Mouse (Mus musculus) limb, embryonic 14.5 days (tissue): ENCODE measurements around the gene Atl2. TPM values are rescaled to one million over a fixed set of nuclear protein-coding genes. Genes with fewer than 3 reads are reported as not detected.

Experiments
- ATAC-seq: fragments of 200-750 bp; cut with Nextera tagmentation; 2 replicates; pipeline ENCODE4 v1.8.0; 2017; ENCODE audit warnings: low read depth, moderate number of reproducible peaks, moderate TSS enrichment; ENCODE audit not compliant: low FRiP score
- DNase-seq: peaks from one replicate; pipeline ENCODE4 v3.0.0-alpha.2; 2015; ENCODE audit warnings: low spot score
- H3K27ac ChIP-seq: fragments of 300-500 bp; sonication (generic); replicated peaks from 2 replicates; pipeline ENCODE4 v1.5.1; 2014; ENCODE audit warnings: low read depth, mild to moderate bottlenecking, low read length, moderate library complexity, mixed read lengths
- H3K27me3 ChIP-seq: fragments of 300-500 bp; sonication (generic); 2 replicates; pipeline ENCODE4 v1.6.1; 2014; ENCODE audit warnings: low read length, mixed read lengths; ENCODE audit not compliant: control insufficient read depth, insufficient read depth
- H3K36me3 ChIP-seq: fragments of 300-500 bp; sonication (generic); 2 replicates; pipeline ENCODE4 v1.6.1; 2014; ENCODE audit warnings: mild to moderate bottlenecking, low read length, moderate library complexity, mixed read lengths; ENCODE audit not compliant: control insufficient read depth, insufficient read depth
- H3K4me1 ChIP-seq: fragments of 300-500 bp; sonication (generic); 2 replicates; pipeline ENCODE4 v1.6.1; 2014; ENCODE audit warnings: antibody characterized with exemption, low read length, mixed read lengths; ENCODE audit not compliant: control insufficient read depth, insufficient read depth
- H3K4me2 ChIP-seq: fragments of 300-500 bp; sonication (generic); replicated peaks from 2 replicates; pipeline ENCODE4 v1.6.1; 2014; ENCODE audit warnings: low read depth, mild to moderate bottlenecking, low read length, moderate library complexity; ENCODE audit not compliant: severe bottlenecking
- H3K4me3 ChIP-seq: fragments of 300-500 bp; sonication (generic); replicated peaks from 2 replicates; pipeline ENCODE4 v1.5.1; 2014; ENCODE audit warnings: low read length
- H3K9ac ChIP-seq: fragments of 300-500 bp; sonication (generic); 2 replicates; pipeline ENCODE4 v1.6.1; 2014; ENCODE audit warnings: mild to moderate bottlenecking, low read depth, low read length, moderate library complexity; ENCODE audit not compliant: severe bottlenecking
- H3K9me3 ChIP-seq: fragments of 300-500 bp; sonication (generic); 2 replicates; pipeline ENCODE4 v1.6.1; 2016; ENCODE audit warnings: low read length; ENCODE audit not compliant: control insufficient read depth
- POLR2A ChIP-seq: fragments of 200-500 bp; IDR thresholded peaks from 2 replicates; pipeline ENCODE4 v1.8.0; 2012; ENCODE audit warnings: inconsistent platforms, mild to moderate bottlenecking, moderate library complexity, borderline replicate concordance; ENCODE audit not compliant: insufficient read depth, insufficient read length; ENCODE audit errors: extremely low read depth
- WGBS: fragments of 180-500 bp; shearing (Covaris S2); extraction: QIAGEN DNeasy Blood & Tissue Kit; methylation state at CpG from one replicate; pipeline ENCODE4 v1.1.7; 2014; 5-methylcytosine and 5-hydroxymethylcytosine counted together
- polyA plus RNA-seq, 2 experiments: library from polyadenylated mRNA; depleted of rRNA in 1 of 2; stranded (reverse) in 1 of 2; unstranded in 1 of 2; fragments of >200 nt; fragmentation: Nextera tagmentation in 1 of 2; extraction: Ambion mirVana in 1 of 2; gene quantifications; 2 replicates each; pipeline versions ENCODE4 v1.2.1 to v1.2.3; 2012 to 2014

Gene Atl2
- polyA plus RNA-seq, 2 experiments, result 25.9 to 26.1 TPM

DNA sequence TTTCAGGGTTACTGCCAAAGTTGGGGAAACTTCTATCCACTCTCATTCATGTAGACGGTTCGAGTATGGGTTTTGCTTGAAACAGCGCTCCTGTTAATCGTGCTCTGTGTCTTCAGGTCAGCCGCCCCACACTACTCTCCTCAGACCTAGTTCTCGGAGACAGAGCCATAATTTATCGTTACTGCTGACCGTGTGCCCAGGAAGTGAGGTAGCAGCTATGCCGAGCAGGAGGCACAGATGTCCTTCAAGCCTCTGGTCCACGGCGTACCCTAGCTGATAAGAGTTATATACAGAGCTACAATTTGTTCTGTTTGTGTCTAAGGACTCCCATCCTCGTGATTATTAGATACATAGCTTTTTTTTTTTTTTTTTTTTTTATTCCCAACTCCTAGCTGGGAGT lies 13.6 kb upstream of the Atl2 start:
- no peaks in the 10 kb centered on the region for H3K4me1 ChIP-seq
- 75% methylated on average over 12 of the region's 12 CpGs for WGBS
- H3K4me2 ChIP-seq, result no peak overlapping the region
- ATAC-seq, result no peak
- no peak overlapping the region for H3K4me3 ChIP-seq
- no peak for DNase-seq
- no peak overlapping the region for H3K27ac ChIP-seq
- H3K9ac ChIP-seq, result no peak overlapping the region
- H3K9me3 ChIP-seq, result no peaks in the 10 kb centered on the region
- no peaks in the 10 kb centered on the region for H3K36me3 ChIP-seq
- no peaks in the 10 kb centered on the region for H3K27me3 ChIP-seq
- TF ChIP-seq POLR2A, result no peak

DNA sequence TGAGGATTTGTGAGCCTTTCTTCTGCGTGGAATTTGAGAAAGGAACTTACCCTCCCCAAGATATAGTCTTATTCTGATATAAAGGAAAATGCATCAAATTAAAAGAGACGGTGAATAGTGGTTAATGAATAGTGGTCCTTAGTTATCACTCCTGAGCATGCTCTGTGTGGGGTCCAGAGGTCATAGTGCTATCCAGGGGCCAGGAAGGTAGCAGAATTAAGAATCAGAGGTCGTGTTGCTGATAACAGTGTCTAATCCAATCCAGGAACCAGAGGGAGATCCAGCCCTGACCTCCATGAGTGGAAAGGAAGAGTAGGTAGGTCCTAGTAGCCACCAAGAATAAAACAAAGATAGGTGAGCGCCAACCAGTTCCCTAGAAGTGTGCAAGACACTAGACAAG lies 11.8 kb upstream of the Atl2 start:
- Histone ChIP-seq H3K27ac (no peak overlapping the region), H3K4me2 (no peak overlapping the region), H3K4me3 (no peak overlapping the region), H3K4me1 (no peaks in the 10 kb centered on the region), H3K9me3 (no peaks in the 10 kb centered on the region), H3K9ac (no peak overlapping the region), H3K36me3 (no peaks in the 10 kb centered on the region), H3K27me3 (no peaks in the 10 kb centered on the region)
- ATAC-seq (no peak), DNase-seq (no peak)
- no peak for TF ChIP-seq POLR2A
- 74% methylated on average over 4 of the region's 4 CpGs for WGBS

DNA sequence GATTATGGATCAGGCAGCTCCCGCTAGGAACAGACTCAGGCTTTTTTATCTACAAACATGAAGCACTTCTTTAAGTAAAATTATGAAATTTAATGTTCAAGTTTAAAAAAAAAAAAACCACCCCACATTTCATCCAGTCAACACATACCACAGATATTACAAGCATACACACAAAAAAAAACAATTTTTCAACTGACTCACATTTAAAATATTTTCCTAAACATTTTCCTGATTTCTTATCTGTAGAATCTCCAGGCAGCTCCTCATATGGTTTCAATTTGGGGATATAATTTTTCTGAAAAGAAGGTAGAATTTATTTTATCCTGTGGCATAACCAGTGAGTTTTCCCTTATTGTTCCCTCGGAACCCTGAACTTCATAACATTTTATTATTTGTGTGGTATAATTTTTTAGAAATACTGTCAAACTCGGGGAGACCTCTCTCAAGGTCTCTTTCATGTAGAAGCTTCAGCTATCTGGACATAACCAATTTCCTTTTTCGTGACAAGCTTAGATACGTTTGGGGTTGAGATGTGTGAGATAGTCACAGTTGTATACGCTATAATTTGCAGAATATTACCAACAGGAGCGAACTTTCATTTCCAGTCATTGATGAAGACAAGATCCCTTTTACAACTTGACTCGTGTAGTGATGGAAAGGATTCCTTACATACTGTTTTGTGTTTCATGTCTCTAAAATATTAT lies 11.0 kb upstream of the Atl2 start:
- ATAC-seq, result no peak

DNA sequence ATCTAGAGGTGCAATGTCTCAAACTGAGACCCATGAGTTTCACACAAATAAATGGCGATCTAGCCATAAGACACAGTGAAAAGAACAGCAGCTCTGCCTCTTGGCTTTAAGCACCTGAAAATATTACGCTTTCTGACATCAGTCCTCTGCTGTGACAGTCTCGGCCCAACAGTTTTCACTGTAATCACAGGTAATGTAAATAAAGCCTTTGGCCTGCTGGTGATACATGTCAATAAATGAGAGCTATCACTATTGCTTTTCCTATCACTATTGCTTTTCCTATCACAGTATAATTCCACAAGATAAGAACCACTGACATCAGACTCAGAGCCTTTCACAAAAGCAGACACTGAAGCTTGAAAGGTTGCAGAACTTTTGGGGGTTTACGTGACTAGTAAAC lies 8.7 kb upstream of the Atl2 start:
- no peaks in the 10 kb centered on the region for H3K9me3 ChIP-seq
- 86% methylated on average over 4 of the region's 4 CpGs for WGBS
- no peak for ATAC-seq

More for the DNA sequence above, 11.0 kb upstream of the Atl2 start:
- TF ChIP-seq POLR2A, result no peak
- Histone ChIP-seq H3K4me3 (no peak overlapping the region), H3K4me2 (no peak overlapping the region), H3K9me3 (no peaks in the 10 kb centered on the region), H3K27ac (no peak overlapping the region), H3K4me1 (no peaks in the 10 kb centered on the region), H3K36me3 (no peaks in the 10 kb centered on the region), H3K27me3 (no peaks in the 10 kb centered on the region), H3K9ac (no peak overlapping the region)
- DNase-seq, result no peak
- WGBS, result 75% methylated on average over 8 of the region's 8 CpGs

DNA sequence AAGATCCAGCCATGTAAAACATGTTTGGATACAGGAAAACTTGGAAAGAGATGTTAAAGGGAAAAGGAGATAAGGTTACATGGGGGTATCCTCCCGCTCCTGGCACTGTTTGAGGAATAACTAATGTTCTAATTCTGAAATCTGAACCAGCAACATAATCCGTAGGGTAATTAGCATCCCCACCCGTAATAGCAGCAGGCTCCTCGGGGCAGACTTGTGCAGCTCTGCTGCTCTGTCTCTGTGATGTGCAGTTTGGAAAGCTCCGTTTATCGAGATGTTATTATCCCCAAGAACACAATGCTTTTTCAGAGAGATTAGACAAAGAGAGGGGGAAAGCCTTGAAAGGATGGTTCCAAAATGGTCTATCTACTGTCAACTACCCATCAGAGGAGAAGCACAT lies 5.3 kb upstream of the Atl2 start:
- TF ChIP-seq POLR2A, result no peak
- no peak overlapping the region for H3K27ac ChIP-seq
- H3K4me1 ChIP-seq, result peaks cover 5% of the 10 kb centered on the region
- WGBS, result 39% methylated on average over 6 of the region's 6 CpGs
- DNase-seq, result no peak
- H3K27me3 ChIP-seq, result no peaks in the 10 kb centered on the region
- H3K4me2 ChIP-seq, result no peak overlapping the region
- H3K36me3 ChIP-seq, result no peaks in the 10 kb centered on the region
- no peaks in the 10 kb centered on the region for H3K9me3 ChIP-seq
- no peak overlapping the region for H3K9ac ChIP-seq
- no peak overlapping the region for H3K4me3 ChIP-seq
- no peak for ATAC-seq

More for the DNA sequence above, 8.7 kb upstream of the Atl2 start:
- Histone ChIP-seq H3K4me3 (no peak overlapping the region), H3K27me3 (no peaks in the 10 kb centered on the region), H3K4me1 (no peaks in the 10 kb centered on the region), H3K9ac (no peak overlapping the region), H3K36me3 (no peaks in the 10 kb centered on the region), H3K27ac (no peak overlapping the region), H3K4me2 (no peak overlapping the region)
- TF ChIP-seq POLR2A, result no peak
- no peak for DNase-seq
